Mouse (Mus musculus) hindbrain, embryonic 14.5 days (tissue): Measurements from ENCODE around the gene Tmem28. TPM values are rescaled to one million over a fixed set of nuclear protein-coding genes. Genes with fewer than 3 reads are reported as not detected.

Source experiments
- ATAC-seq: fragments of 200-750 bp; cut with Nextera tagmentation; 2 replicates; pipeline ENCODE4 v1.8.0; 2017; ENCODE audit warnings: moderate number of reproducible peaks, mild to moderate bottlenecking, moderate TSS enrichment, moderate library complexity; ENCODE audit not compliant: low FRiP score
- DNase-seq: peaks from one replicate; pipeline ENCODE4 v3.0.0-alpha.2; 2015; ENCODE audit warnings: low spot score
- H3K27ac ChIP-seq: fragments of 300-500 bp; sonication (generic); 2 replicates; pipeline ENCODE4 v1.5.1; 2014; ENCODE audit warnings: mild to moderate bottlenecking, moderate library complexity
- H3K27me3 ChIP-seq: fragments of 300-500 bp; sonication (generic); 2 replicates; pipeline ENCODE4 v1.6.1; 2014; ENCODE audit warnings: mild to moderate bottlenecking, low read length, mixed read lengths; ENCODE audit not compliant: control insufficient read depth, insufficient read depth
- H3K36me3 ChIP-seq: fragments of 300-500 bp; sonication (generic); replicated peaks from 2 replicates; pipeline ENCODE4 v1.6.1; 2014; ENCODE audit not compliant: control insufficient read depth, insufficient read depth
- H3K4me1 ChIP-seq: fragments of 300-500 bp; sonication (generic); replicated peaks from 2 replicates; pipeline ENCODE4 v1.6.1; 2014; ENCODE audit warnings: antibody characterized with exemption, low read length, mixed read lengths; ENCODE audit not compliant: control insufficient read depth, insufficient read depth
- H3K4me2 ChIP-seq: fragments of 300-500 bp; sonication (generic); replicated peaks from 2 replicates; pipeline ENCODE4 v1.6.1; 2014; ENCODE audit warnings: mild to moderate bottlenecking, moderate library complexity
- H3K4me3 ChIP-seq: fragments of 300-500 bp; sonication (generic); replicated peaks from 2 replicates; pipeline ENCODE4 v1.5.1; 2014; ENCODE audit warnings: mild to moderate bottlenecking, low read length
- H3K9ac ChIP-seq: fragments of 300-500 bp; sonication (generic); 2 replicates; pipeline ENCODE4 v1.6.1; 2014
- H3K9me3 ChIP-seq: fragments of 300-500 bp; sonication (generic); 2 replicates; pipeline ENCODE4 v1.6.1; 2016; ENCODE audit warnings: low read length; ENCODE audit not compliant: control insufficient read depth
- WGBS: fragments of 180-500 bp; shearing (Covaris S2); extraction: QIAGEN DNeasy Blood & Tissue Kit; methylation state at CpG from one replicate; pipeline ENCODE4 v1.1.7; 2014; 5-methylcytosine and 5-hydroxymethylcytosine counted together
- polyA plus RNA-seq: library from polyadenylated mRNA; unstranded; fragments of >200 nt; fragmentation: Nextera tagmentation; extraction: Ambion mirVana; gene quantifications from 2 replicates; pipeline ENCODE4 v1.2.1, GENCODE M21; 2014

Gene Tmem28
- polyA plus RNA-seq = 2.1 and 2.4 TPM in 2 replicates

GRCm38 (mm10) chrX:99820790-99821395, at the start of gene Tmem28:
Gene Tmem28 (plus strand): TSS chrX:99821021.
- Histone ChIP-seq H3K9ac (peak within 1 kb of the TSS; percentile 64), H3K4me3 (peak within 1 kb of the TSS; percentile 61), H3K36me3 (no peaks in the 10 kb centered on the region), H3K9me3 (no peaks in the 10 kb centered on the region), H3K27ac (peak within 1 kb of the TSS; percentile 66), H3K4me2 (peak within 1 kb of the TSS; percentile 60), H3K4me1 (peaks cover 4% of the 10 kb centered on the region; the same call in 1 of the 2 replicates), H3K27me3 (peaks cover 14% of the 10 kb centered on the region)
- ATAC-seq (peak; percentile 38), DNase-seq (no peak)
- WGBS = 19% methylated on average over 24 of the region's 82 CpGs

DNA sequence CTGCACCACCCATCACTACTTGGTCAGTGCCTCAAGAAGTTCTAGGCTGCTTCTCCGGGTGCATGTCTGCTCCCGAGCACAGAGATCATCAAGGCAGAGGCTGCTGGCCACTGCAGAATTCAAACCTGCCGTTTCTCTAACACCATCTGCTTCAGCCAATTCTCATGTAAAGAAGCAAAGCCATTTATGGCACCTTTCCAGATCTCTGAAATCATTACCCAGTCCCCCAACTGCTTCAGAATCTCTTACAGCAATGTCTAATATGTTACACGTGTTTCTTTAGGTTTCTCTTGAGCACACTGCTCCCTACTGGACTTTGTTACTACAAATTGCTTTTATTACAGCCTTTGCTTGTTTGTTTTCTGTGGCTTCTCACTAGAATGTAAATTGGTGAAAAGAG, 40.5 kb upstream of the Tmem28 start:
- WGBS = 70% methylated on average over 4 of the region's 4 CpGs
- H3K27ac ChIP-seq = no peak overlapping the region
- no peak overlapping the region for H3K4me3 ChIP-seq
- no peak overlapping the region for H3K4me2 ChIP-seq
- H3K36me3 ChIP-seq = no peaks in the 10 kb centered on the region
- 0 out of 2 replicates have a peak, but pooled peaks cover 5% of the 10 kb centered on the region for H3K27me3 ChIP-seq
- ATAC-seq (no peak), DNase-seq (no peak)
- no peaks in the 10 kb centered on the region for H3K4me1 ChIP-seq
- H3K9me3 ChIP-seq = no peaks in the 10 kb centered on the region
- no peak overlapping the region for H3K9ac ChIP-seq

- H3K9me3 ChIP-seq = no peaks in the 10 kb centered on the region
- H3K4me1 ChIP-seq = no peaks in the 10 kb centered on the region
- WGBS = 33% methylated on average over 1 of the region's 1 CpGs
- H3K27ac ChIP-seq = no peak overlapping the region
- H3K4me2 ChIP-seq = no peak overlapping the region
- ATAC-seq (no peak), DNase-seq (peak; percentile 48)
- H3K9ac ChIP-seq = no peak overlapping the region
- H3K4me3 ChIP-seq = no peak overlapping the region
- H3K27me3 ChIP-seq = no peaks in the 10 kb centered on the region
- no peaks in the 10 kb centered on the region for H3K36me3 ChIP-seq
Observed at GRCm38 (mm10) chrX:99808375-99808774, 12.4 kb upstream of the Tmem28 start.

DNA sequence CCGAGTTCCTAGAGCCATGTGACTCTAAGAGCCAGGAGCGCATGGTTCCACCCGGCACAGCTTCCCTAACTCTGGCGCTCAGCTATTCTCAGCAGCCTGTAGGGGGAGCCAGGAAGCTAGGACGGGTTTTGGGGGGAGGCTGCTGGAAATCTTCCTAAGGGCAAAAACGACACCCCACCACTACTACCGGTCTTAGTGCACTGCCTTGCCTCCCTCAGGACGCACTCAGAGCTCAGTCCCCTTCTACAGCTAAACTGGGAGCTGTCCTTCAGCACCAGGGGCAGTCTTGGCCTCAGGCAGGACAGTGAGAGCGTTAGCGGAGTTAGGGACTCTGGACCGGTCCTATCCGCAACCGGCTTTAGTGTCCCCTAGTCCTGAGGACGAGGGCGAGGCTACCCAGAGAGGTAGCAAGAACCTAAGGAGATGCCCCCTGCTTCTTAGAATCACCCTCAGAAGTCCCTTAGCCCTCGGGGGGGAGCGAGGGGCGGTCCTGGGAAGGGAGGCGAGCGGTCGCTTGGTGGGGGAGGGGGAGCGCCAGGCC, 1.4 kb upstream of the Tmem28 start:
- peak overlapping the region; percentile 61 for H3K4me3 ChIP-seq
- peak overlapping the region; percentile 60 for H3K4me2 ChIP-seq
- peaks cover 14% of the 10 kb centered on the region; the same call in 1 of the 2 replicates for H3K27me3 ChIP-seq
- DNase-seq (peak; percentile 73), ATAC-seq (peak; percentile 78)
- WGBS = 20% methylated on average over 21 of the region's 22 CpGs
- H3K36me3 ChIP-seq = no peaks in the 10 kb centered on the region
- no peaks in the 10 kb centered on the region for H3K9me3 ChIP-seq
- peak overlapping the region; percentile 51 for H3K9ac ChIP-seq
- peak overlapping the region; percentile 66 for H3K27ac ChIP-seq
- peaks cover 4% of the 10 kb centered on the region; the same call in 1 of the 2 replicates for H3K4me1 ChIP-seq

GRCm38 (mm10) chrX:99819936-99820789, 658 bp upstream of the Tmem28 start:
- H3K4me3 ChIP-seq = peak overlapping the region; percentile 61
- 18% methylated on average over 43 of the region's 105 CpGs for WGBS
- peaks cover 14% of the 10 kb centered on the region; the same call in 1 of the 2 replicates for H3K27me3 ChIP-seq
- peak; percentile 87 for ATAC-seq
- no peaks in the 10 kb centered on the region for H3K36me3 ChIP-seq
- peak overlapping the region; percentile 64 for H3K9ac ChIP-seq
- no peaks in the 10 kb centered on the region for H3K9me3 ChIP-seq
- H3K27ac ChIP-seq = peak overlapping the region; percentile 66
- H3K4me1 ChIP-seq = peaks cover 4% of the 10 kb centered on the region; the same call in 1 of the 2 replicates
- DNase-seq = peak; percentile 40
- peak overlapping the region; percentile 60 for H3K4me2 ChIP-seq

DNA sequence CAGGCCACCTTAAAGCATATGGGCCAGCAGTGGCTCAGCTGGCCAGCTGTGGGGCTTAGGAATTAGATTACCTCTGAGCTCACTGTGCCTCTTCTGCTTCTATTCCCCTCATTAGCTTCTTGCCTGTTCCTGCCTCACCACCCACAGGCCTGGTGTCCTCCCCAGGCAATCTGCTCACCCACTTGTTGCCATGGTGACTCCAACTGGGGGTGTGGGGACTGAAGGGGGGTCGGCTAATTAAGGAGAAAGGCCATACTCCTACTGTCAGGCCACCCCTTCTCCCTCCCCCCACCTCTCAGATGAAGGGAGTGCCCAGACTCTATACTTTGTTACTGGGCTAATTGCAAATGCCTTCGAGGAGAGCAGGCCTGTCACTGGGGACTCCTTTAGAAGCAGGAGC, 21.3 kb downstream of the Tmem28 start:
- no peaks in the 10 kb centered on the region for H3K36me3 ChIP-seq
- H3K27me3 ChIP-seq = peaks cover 7% of the 10 kb centered on the region; the same call in 1 of the 2 replicates
- H3K27ac ChIP-seq = no peak overlapping the region
- WGBS = 29% methylated on average over 2 of the region's 2 CpGs
- H3K9me3 ChIP-seq = no peaks in the 10 kb centered on the region
- H3K4me3 ChIP-seq = no peak overlapping the region
- H3K4me2 ChIP-seq = no peak overlapping the region
- ATAC-seq = no peak; the same call in 1 of the 2 replicates
- H3K4me1 ChIP-seq = no peaks in the 10 kb centered on the region
- H3K9ac ChIP-seq = no peak overlapping the region
- no peak for DNase-seq

GRCm38 (mm10) chrX:99853261-99853741, 32.5 kb downstream of the Tmem28 start:
- Histone ChIP-seq H3K9ac (peak overlapping the region; percentile 39; the same call in 1 of the 2 replicates), H3K9me3 (no peaks in the 10 kb centered on the region), H3K4me3 (peak overlapping the region; percentile 22), H3K4me1 (no peaks in the 10 kb centered on the region), H3K4me2 (peak overlapping the region; percentile 40), H3K27me3 (peaks cover 29% of the 10 kb centered on the region; the same call in 1 of the 2 replicates), H3K36me3 (no peaks in the 10 kb centered on the region), H3K27ac (no peak overlapping the region)
- DNase-seq (peak; percentile 56), ATAC-seq (peak; percentile 75)
- WGBS = 12% methylated on average over 35 of the region's 35 CpGs

- WGBS = 41% methylated on average over 3 of the region's 3 CpGs
- no peak overlapping the region for H3K4me3 ChIP-seq
- peak overlapping the region; percentile 39; the same call in 1 of the 2 replicates for H3K9ac ChIP-seq
- H3K27ac ChIP-seq = no peak overlapping the region
- H3K4me2 ChIP-seq = peak overlapping the region; percentile 40
- no peaks in the 10 kb centered on the region for H3K9me3 ChIP-seq
- H3K27me3 ChIP-seq = peaks cover 25% of the 10 kb centered on the region; the same call in 1 of the 2 replicates
- DNase-seq (no peak), ATAC-seq (no peak)
- H3K4me1 ChIP-seq = no peaks in the 10 kb centered on the region
- H3K36me3 ChIP-seq = no peaks in the 10 kb centered on the region
Observed at GRCm38 (mm10) chrX:99853834-99854233, 33.0 kb downstream of the Tmem28 start.

GRCm38 (mm10) chrX:99872228-99872627, 51.4 kb downstream of the Tmem28 start:
- Histone ChIP-seq H3K27ac (no peak overlapping the region), H3K4me3 (no peak overlapping the region), H3K36me3 (no peaks in the 10 kb centered on the region), H3K9me3 (no peaks in the 10 kb centered on the region), H3K9ac (no peak overlapping the region), H3K27me3 (peaks cover 16% of the 10 kb centered on the region; the same call in 1 of the 2 replicates), H3K4me2 (no peak overlapping the region), H3K4me1 (no peaks in the 10 kb centered on the region)
- DNase-seq (no peak), ATAC-seq (no peak)
- WGBS = 89% methylated on average over 4 of the region's 4 CpGs
